Mouse (Mus musculus): Measurements from ENCODE around the gene Arhgap32. TPM values are rescaled to one million over a fixed set of nuclear protein-coding genes. Genes with fewer than 3 reads are reported as not detected.

Arhgap32 gene
- total RNA-seq, 2 experiments from 2014 or later = 14.4 to 23.7 TPM

Small RNA genes within 50 kb of the gene (microRNA-seq; reads per million reads assigned to microRNA genes)
- 0 reads per million in 2 experiments for gene Gm44453 (ENCODE audit: borderline number of aligned reads in 2 of 2)

Other genes starting within 250 kb of the Arhgap32 start
- not detected for gene Barx2, start 202.7 kb upstream of the Arhgap32 start, total RNA-seq (2021)
- gene Kcnj5, start 228.2 kb downstream of the Arhgap32 start, total RNA-seq (2021) = 10 to 100 TPM; 46.2 to 49.6 TPM